Mouse (Mus musculus): Measurements from ENCODE around the gene Ldlrad3. TPM values are rescaled to one million over a fixed set of nuclear protein-coding genes. Genes with fewer than 3 reads are reported as not detected.

Ldlrad3 gene
- total and polyA plus RNA-seq, 3 experiments: 3.5 to 6.1 TPM; not detected in 1

DNA sequence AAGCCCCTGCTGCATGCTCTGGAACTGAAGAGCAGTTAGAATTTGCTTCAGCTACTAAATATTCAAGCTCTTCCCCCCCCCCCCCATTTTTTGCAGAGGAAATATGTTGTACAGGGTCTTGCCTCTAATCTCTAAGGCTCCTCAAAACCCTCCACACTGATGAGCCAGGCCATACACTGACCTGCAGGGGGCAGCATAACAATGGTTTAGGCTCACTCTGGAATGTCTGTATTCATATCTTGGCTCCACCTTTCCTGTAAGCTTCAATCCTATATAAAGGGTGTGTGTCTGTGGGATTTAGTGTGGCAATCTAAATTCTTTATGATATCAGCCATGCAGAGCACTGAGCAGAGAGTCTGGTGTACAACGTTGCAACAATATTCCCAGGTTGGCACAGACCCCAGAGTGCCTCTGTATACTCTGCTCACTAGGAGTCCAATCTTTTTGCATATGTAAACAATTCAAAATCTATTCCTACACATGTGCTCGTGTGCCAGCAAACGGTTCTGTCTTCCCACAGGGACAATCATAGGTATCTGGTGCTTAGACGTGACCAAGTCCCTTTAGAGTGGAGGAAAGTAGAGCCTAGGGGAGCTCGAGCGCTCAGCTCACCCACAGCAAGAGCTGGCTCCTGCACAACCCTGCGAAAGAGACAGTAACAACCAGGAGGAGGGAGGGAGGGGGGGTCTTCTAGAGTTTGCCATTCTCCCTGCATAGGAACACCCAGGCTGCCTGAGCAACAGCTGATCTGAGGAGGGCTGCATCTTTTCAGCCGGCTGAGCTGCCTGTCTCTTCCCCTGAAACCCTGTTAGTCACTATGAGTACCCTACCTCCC lies 94.5 kb downstream of the Ldlrad3 start (continued):
- TF ChIP-seq POLR2A (IDR thresholded peaks at IDR 0.05; ENCODE audit: control insufficient read depth in 1 of 2, insufficient read depth in 1 of 2, low read depth in 1 of 2, low read length in 2 of 2, poor library complexity in 1 of 2) (no peak), ZC3H11A (IDR thresholded peaks at IDR 0.05; ENCODE audit: low read depth, low read length) (peak; percentile 74), MYB (IDR thresholded peaks at IDR 0.05; ENCODE audit: low read depth, low read length) (no peak), TCF12 (IDR thresholded peaks at IDR 0.05; ENCODE audit: low read depth, low read length) (no peak), GABPA (IDR thresholded peaks at IDR 0.05; ENCODE audit: low read depth, low read length) (no peak), MYC (IDR thresholded peaks at IDR 0.05; ENCODE audit: low read depth, low read length) (no peak), GATA1 (IDR thresholded peaks at IDR 0.05; ENCODE audit: low read depth, low read length) (no peak), TBP (IDR thresholded peaks at IDR 0.05; ENCODE audit: low read depth, low read length) (no peak)

DNA sequence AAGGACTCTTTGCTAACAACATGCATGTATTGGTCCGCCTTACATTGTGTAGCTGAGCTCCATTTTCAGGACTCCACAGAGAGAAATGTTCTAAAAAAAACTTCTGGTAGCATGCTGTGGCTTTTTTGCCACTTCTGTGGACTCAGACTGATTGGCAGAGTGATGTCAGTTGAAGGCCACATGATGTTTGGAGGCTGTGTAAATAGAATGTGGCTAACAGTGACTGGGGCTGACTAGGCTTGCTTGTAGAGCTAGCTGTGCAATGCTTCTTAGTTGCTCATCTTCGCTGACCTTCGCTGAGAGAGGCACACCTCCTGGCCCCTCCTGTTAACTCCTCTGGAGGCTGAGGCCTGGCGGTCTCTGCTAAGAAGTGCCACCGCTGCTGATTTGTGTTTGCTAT lies 98.4 kb downstream of the Ldlrad3 start:
- no peak overlapping the region for H3K4me3 ChIP-seq (ENCODE audit: control insufficient read depth in 1 of 2, insufficient read depth in 1 of 2, low read depth in 2 of 2, low read length in 2 of 2)
- no peaks in the 10 kb centered on the region for H3K9me3 ChIP-seq (replicated peaks; ENCODE audit: insufficient read depth, low read length)
- H3K79me2 ChIP-seq (ENCODE audit: control insufficient read depth, insufficient read depth, low read length, poor library complexity): no peaks in the 10 kb centered on the region
- H3K4me1 ChIP-seq (ENCODE audit: control insufficient read depth in 1 of 2, insufficient read depth in 2 of 2, low read length in 2 of 2): no peaks in the 10 kb centered on the region
- H3K27me3 ChIP-seq (ENCODE audit: control insufficient read depth in 1 of 2, insufficient read depth in 2 of 2, low read length in 2 of 2): no peaks in the 10 kb centered on the region
- DNase-seq (ENCODE audit: low read depth, low spot score): no peak
- TF ChIP-seq TBP (IDR thresholded peaks at IDR 0.05; ENCODE audit: low read depth, low read length): no peak
- no peak overlapping the region for H3K9ac ChIP-seq (ENCODE audit: control insufficient read depth, low read depth, low read length, poor library complexity, severe bottlenecking)
- H3K36me3 ChIP-seq (ENCODE audit: control insufficient read depth in 1 of 2, insufficient read depth in 2 of 2, low read length in 2 of 2): no peaks in the 10 kb centered on the region
- no peak overlapping the region for H3K27ac ChIP-seq (ENCODE audit: control insufficient read depth, low read depth, low read length)

DNA sequence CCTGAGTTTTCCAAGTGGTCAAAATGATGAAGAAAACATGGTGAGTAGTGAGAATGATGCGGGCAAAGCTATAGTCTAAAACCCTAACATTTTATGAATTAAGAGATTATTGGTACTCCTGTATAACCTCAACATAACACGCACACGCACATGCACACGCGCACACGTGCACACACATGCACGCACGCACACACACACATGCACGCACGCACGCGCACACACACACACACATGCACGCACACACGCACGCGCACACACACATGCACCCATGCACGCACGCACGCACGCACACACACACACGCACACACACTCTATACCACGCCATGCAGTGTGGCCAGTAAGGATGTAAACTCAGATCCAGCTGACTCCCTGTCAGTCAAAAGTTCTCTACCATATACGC lies 99.6 kb downstream of the Ldlrad3 start:
- no peaks in the 10 kb centered on the region for H3K36me3 ChIP-seq (ENCODE audit: control insufficient read depth in 1 of 2, insufficient read depth in 2 of 2, low read length in 2 of 2)
- no peak overlapping the region for H3K4me3 ChIP-seq (ENCODE audit: control insufficient read depth in 1 of 2, insufficient read depth in 1 of 2, low read depth in 2 of 2, low read length in 2 of 2)
- no peak for TF ChIP-seq UBTF (IDR thresholded peaks at IDR 0.05; ENCODE audit: borderline replicate concordance, insufficient read depth, low read depth, low read length)
- no peak for TF ChIP-seq MAX (IDR thresholded peaks at IDR 0.05; ENCODE audit: low read length)
- TF ChIP-seq MAZ (IDR thresholded peaks at IDR 0.05; ENCODE audit: low read depth, low read length): no peak
- TF ChIP-seq SMC3 (IDR thresholded peaks at IDR 0.05; ENCODE audit: low read depth, low read length): no peak
- no peak for TF ChIP-seq RCOR1 (IDR thresholded peaks at IDR 0.05; ENCODE audit: low read depth, low read length)
- no peak for TF ChIP-seq POLR2A (IDR thresholded peaks at IDR 0.05; ENCODE audit: control insufficient read depth in 1 of 2, insufficient read depth in 1 of 2, low read depth in 1 of 2, low read length in 2 of 2, poor library complexity in 1 of 2)
- TF ChIP-seq MEF2A (IDR thresholded peaks at IDR 0.05; ENCODE audit: extremely low read depth, insufficient replicate concordance, low read depth, low read length, poor library complexity, severe bottlenecking): no peak
- no peak for TF ChIP-seq ELF1 (IDR thresholded peaks at IDR 0.05; ENCODE audit: low read depth, low read length)
- TF ChIP-seq EP300 (IDR thresholded peaks at IDR 0.05; ENCODE audit: low read depth in 1 of 2, low read length in 2 of 2): no peak
- TF ChIP-seq CHD1 (IDR thresholded peaks at IDR 0.05; ENCODE audit: low read depth, low read length): no peak
- TF ChIP-seq HCFC1 (IDR thresholded peaks at IDR 0.05; ENCODE audit: low read depth, low read length): no peak
- no peak for TF ChIP-seq GATA1 (IDR thresholded peaks at IDR 0.05; ENCODE audit: low read depth, low read length)
- TF ChIP-seq E2F4 (IDR thresholded peaks at IDR 0.05; ENCODE audit: borderline replicate concordance, low read depth, low read length): no peak
- TF ChIP-seq MYC (IDR thresholded peaks at IDR 0.05; ENCODE audit: low read depth, low read length): no peak
- no peak for TF ChIP-seq NELFE (IDR thresholded peaks at IDR 0.05; ENCODE audit: low read depth, low read length)
- TF ChIP-seq CTCF (IDR thresholded peaks at IDR 0.05 in 2 of 3, conservative IDR thresholded peaks at IDR 0.05 in 1 of 3; ENCODE audit: control insufficient read depth in 1 of 3, insufficient read depth in 1 of 3, low read depth in 2 of 3, low read length in 3 of 3, poor library complexity in 1 of 3, severe bottlenecking in 1 of 3): no peak
- DNase-seq (ENCODE audit: low read depth, low spot score): no peak
- no peaks in the 10 kb centered on the region for H3K79me2 ChIP-seq (ENCODE audit: control insufficient read depth, insufficient read depth, low read length, poor library complexity)
- no peak overlapping the region for H3K27ac ChIP-seq (ENCODE audit: control insufficient read depth, low read depth, low read length)
- no peaks in the 10 kb centered on the region for H3K27me3 ChIP-seq (ENCODE audit: control insufficient read depth in 1 of 2, insufficient read depth in 2 of 2, low read length in 2 of 2)
- H3K9ac ChIP-seq (ENCODE audit: control insufficient read depth, low read depth, low read length, poor library complexity, severe bottlenecking): no peak overlapping the region
- H3K9me3 ChIP-seq (replicated peaks; ENCODE audit: insufficient read depth, low read length): no peaks in the 10 kb centered on the region
- H3K4me1 ChIP-seq (ENCODE audit: control insufficient read depth in 1 of 2, insufficient read depth in 2 of 2, low read length in 2 of 2): no peaks in the 10 kb centered on the region
